Mouse (Mus musculus) T-cell, adult 2 months (primary cell): ENCODE data around the gene Rpl36-ps4.

ENCODE experiments used
- DNase-seq: peaks from one replicate; pipeline ENCODE4 v3.0.0; 2022; ENCODE audit warnings: low spot score

The Rpl36-ps4 gene

GRCm38 (mm10) chr17:87920677-87921076 is at the start of gene Rpl36-ps4:
Gene Rpl36-ps4 (plus strand): TSS chr17:87920977.
- DNase-seq = no peak

GRCm38 (mm10) chr17:87871461-87872126 is 49.2 kb upstream of the Rpl36-ps4 start:
- DNase-seq = no peak

DNA sequence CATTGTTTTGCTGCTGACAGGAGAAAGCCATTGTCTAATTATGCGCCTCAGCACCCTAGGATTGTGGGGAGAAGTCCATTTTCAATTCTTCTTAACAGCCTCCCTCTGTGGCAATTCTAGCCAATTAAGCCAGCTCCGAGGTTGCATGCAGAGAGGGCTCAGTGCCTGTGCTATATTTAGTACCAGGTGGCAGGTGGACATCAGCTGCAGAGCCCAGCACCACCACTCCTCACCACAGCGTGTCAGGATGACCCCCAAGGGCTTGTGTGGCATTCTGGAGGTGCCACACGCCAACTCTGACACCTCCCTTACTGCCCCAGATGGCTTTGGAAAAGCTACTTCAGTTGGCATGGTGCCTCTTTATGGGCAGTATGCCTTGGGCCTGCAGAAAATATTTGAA is 48.5 kb upstream of the Rpl36-ps4 start:
- no peak for DNase-seq

DNA sequence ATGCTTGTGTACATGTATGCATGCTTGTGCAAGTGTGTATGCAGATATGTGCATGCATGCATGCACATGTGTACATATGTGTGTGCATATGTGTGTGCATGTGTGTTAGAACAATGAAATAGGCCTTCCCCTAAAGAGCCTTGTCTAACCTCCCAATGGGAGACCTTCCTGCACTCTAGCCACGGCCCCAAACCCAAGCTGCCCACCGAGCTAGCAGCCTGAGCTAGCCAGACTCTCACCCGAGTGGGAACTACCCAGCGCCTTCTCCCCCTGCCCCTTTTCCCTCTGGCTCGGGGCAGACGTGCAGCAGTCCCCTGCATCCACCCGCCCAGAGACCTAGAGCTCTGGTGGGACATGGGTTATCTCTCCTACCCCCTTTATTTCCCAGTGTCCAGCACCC is 47.3 kb upstream of the Rpl36-ps4 start:
- no peak for DNase-seq

DNA sequence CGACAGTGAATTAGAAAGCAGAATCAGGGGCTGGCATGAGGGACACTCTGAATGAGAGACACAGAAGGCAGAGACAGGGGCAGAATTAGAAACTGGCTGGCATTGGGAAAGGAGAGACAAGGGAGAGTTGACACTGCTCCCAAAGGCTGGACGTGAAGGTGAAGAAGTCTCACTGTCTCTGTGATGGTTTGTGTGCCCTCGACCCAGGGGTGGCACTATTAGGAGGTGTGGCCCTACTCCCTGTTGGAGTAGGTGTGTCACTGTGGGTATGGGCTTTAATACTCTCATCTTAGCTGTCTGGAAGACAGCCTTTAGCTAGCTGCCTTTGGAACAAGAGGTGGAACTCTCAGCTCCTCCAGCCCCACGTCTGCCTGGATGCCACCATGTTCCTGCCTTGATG is 46.8 kb upstream of the Rpl36-ps4 start:
- no peak for DNase-seq

- no peak for DNase-seq
Observed at GRCm38 (mm10) chr17:87875346-87875920, 45.3 kb upstream of the Rpl36-ps4 start.

- no peak for DNase-seq
Observed at GRCm38 (mm10) chr17:87876295-87877000, 44.3 kb upstream of the Rpl36-ps4 start.

DNA sequence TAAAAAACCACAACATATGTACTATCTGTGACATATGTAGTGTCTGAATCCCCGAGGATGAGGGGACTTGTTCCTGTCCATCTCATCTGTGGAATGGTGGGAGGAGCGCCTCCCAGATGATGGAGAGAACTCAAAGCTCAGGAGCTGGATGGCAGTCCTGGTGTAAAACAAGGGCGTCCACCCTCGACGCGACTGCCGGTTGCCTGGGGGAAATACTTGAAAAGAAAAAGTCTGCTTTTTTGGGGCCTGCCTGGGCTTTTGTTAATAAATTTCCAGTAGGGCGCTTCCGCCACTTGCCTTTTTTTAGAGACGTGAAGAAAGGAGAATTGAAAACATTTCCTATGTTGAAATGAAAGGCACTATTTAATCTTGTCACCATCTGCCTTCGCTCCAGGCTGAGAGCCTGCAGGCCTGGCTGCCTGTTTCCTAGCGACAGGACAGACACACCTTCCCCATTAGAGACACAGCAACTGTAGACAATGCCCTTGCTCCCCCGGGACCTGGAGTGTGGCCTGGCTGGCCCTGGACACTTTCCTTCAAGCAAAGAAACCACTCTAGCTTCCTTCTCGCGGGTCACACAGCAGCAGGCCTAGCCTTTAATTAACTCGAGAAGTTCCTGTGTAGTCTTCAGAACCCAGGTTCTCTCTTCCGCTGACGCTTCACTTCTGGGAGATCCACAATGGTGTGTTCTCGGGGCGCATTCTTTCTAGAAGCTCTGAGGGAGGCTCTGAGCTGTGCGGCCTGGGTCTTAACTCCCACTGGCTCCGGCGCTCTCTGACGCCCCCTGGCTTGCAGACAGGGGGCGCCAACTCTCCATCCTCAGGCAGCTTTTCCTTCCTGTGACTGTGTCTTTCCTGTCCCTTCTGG is 43.3 kb upstream of the Rpl36-ps4 start:
- no peak for DNase-seq

DNA sequence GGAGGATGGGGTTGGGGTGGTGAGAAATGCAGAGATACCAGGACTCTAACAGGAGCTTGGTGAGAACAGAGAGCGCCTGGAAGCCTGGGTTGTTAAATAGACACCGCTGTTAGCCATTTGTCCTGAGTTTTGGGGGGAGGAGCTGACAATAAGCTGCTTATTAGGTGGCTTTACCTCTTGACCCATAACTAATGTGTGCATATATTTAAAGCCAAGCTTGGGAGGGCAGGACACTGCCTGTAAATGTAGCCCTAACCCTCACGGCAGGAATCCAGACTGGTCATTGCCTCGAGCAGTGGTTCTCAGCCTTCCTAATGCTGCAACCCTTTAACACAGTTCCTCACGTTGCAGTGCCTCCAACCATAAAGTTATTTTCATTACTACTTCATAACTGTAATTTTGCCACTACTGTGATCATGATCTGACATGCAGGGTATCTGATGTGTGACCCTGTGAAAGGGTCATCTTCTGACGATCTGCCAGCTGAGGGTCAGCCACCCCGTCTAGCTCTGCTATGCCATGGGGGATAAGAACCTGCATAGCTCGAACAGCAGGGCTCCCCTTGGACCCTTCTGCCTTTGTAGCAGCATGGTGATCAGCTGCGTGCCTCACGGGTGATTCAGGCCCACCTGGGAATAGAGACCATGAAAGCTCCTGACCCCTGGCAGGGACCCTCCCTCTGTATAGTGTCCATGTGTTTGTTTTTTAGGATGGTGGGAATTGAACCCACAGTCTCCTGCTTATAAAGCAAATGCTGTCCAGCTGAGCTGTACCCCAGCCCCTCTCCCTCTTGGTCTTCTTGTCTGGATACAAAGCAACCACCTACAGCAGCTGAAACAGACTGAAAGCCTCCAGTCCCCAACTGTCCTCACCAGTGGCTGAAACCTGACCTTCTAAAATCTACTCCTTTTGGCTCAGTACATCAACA is 42.0 kb upstream of the Rpl36-ps4 start:
- DNase-seq = no peak

GRCm38 (mm10) chr17:87879484-87880225 is 41.1 kb upstream of the Rpl36-ps4 start:
- DNase-seq = no peak

DNA sequence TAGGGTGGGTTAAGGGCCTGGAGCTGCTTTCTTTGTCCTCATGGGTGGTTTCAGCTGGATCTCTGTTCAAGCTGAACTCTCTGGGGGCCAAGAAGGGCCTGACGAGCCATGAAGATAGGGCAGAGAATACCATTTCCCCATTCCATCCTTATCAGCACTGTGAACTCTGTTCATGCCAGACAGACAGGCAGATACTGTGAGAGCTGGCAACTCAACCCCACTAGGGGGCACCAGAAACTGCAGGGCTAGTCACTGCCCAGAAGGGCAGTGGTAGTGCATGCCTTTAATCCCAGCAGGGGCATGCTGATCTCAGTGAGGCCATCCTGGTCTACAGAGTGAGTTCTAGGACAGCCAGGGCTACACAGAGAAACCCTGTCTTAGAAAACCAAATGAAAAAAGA is 38.2 kb upstream of the Rpl36-ps4 start:
- peak; percentile 16 for DNase-seq

DNA sequence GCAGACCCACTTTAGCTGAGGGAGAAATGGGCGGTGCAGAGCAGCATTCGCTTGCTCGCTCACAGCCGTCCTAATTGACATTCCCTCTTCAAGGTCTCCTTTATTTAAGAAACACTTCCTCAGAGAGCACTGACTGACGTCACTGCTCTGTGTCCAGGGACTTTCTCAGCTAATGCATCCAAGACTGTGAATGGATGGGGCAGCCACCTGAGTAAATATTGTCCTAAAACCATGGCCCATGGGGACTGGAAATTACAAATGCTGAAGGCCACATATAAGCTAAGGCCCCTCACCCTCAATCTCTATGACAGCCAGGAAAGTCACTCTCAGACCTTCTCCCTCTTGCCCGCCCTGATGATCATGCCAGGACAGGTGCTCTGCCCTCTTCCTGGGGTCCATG is 23.6 kb upstream of the Rpl36-ps4 start:
- DNase-seq = no peak

DNA sequence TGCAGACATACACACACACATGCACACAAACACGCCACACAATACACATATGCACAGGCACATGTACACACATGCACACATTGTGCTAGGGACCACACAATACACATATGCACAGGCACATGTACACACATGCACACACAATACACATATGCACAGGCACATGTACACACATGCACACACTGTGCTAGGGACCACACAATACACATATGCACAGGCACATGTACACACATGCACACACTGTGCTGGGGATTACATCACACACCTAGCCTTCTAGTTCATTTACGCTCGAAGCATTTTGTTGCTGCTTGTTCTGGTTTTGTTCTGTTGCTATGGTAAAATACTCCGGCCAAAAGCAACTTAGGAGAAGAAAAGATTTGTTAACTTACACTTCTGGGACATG is 20.1 kb upstream of the Rpl36-ps4 start:
- DNase-seq = no peak

DNA sequence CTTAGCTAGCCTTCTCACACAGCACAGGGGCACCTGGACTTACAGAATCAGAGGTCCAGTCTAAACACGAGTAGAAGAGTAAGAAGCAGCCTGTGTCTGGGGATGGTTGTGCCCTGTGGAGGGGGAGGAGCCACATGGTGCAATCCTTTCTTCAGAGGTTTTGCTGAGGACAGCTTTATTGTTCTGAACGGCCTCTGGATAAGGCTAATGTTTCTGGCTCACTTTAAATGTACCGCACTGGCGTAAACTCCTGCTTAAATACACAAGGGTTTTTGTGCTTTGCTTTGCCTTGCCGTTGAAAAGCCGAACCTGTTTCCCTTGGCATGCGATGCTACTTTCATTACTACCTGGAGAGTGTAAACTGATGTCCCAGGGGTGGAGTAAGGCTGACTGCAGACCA is 19.6 kb upstream of the Rpl36-ps4 start:
- DNase-seq = no peak

GRCm38 (mm10) chr17:87903213-87903612 is 17.6 kb upstream of the Rpl36-ps4 start:
- DNase-seq = no peak

DNA sequence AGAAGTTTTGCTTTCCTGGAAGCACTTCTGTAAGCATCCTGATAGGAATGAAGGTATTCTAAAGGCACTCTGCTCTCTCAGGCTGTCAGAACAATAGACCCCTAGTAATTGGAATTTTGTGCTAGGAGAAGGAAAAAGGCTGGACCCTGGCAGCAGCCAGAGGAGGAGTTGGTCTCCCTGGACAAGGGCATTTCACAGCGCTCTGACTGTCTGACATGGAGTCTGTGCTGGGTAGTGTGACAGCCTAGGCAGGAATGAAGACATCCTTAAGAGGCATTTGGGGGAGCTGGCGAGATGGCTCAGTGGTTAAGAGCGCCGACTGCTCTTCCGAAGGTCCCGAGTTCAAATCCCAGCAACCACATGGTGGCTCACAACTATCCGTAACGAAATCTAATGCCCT is 17.1 kb upstream of the Rpl36-ps4 start:
- DNase-seq = no peak

GRCm38 (mm10) chr17:87915386-87915785 is 5.4 kb upstream of the Rpl36-ps4 start:
- DNase-seq = no peak

DNA sequence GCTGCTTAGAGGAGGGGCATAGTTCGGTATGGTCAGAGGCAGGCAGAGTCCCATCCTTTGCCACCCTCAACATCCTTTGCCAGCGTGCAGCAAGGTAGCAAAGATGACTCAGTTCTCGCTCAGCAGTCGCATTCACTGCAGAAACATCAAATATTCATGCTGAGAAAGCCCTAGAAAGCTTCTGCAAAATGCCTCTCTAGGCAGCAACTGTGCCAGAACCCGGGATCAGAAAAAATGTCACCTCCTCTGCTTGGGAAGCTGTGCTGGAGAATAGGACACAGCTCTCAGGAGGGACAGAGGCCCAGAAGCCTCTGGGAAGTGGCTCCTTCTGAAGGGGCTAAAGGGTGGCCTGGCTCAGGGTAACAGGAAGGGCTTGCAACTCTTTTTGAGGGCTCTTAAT is 2.7 kb upstream of the Rpl36-ps4 start:
- no peak for DNase-seq

DNA sequence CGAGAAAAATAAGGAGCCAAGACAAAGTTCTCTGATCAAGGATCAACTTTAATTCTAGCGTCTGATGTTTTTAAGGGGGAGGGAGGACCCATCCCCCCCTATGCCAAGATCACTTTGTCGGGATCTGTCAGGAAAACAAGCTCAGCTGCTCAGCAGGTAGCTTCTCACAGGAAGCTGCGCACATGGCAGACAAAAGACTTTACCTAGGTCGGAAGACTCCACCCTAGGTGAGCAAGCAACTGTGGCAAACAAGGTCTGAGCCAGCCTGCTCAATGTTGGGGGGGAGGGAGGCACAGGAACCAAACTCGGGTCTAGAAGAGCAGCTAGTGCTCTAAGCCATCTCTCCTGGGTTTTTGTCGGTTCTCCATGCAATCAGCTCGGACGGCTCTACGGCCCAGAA is 13.5 kb downstream of the Rpl36-ps4 start:
- DNase-seq = no peak

DNA sequence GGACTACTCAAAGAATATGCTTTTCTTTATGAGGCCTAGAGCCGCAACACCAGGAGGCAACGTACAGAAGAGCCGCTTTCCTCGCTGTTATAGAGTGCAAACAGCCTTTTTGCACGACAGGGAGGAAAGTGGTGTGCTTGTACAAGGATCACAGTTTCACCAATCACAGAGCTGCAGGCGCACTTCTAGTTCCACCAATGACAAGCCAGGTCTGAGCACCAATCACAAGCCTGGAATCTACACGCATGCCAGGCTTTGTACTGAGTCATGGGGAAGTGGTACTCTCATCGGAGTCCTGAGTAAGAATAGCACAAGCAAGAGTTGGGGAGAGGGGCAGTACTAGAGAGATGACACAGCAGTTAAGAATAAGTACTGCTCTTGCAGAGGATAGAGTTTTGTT is 14.0 kb downstream of the Rpl36-ps4 start:
- no peak for DNase-seq

DNA sequence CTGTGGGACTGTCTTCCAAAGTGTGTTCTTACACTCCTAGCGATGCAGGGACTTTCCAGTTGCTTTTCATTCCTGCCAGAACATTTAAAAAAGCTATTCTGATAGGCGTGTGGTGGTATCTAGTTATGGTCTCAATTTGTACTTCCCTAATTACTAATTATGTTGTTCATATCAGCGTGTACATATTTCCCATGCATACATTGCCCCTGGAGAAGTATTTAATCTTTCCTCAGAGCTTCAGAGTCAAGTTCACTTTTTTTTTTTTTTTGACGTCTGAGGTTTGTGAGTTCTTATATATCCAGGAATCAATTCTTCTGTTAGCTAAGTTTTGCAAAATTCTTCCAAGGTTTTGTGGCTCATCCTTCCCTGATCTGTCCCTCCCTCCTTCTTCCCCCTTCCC is 15.4 kb downstream of the Rpl36-ps4 start:
- DNase-seq = no peak
